Mouse (Mus musculus): ENCODE measurements around the gene Trmt11.
A peak's percentile ranks its signal among the peaks of the same experiment; 100 is the strongest.
"Not testable (repeated sequence)": the region's sequence is repeated elsewhere in the genome, so short reads cannot be mapped to it uniquely, and the experiment has no call there.

Trmt11 gene

GRCm38 (mm10) chr10:30600542-30600966 lies at the start of gene Trmt11:
Gene Trmt11 (minus strand): TSS chr10:30600749.
- DNase-seq (ENCODE audit: extremely low read depth, low read depth, low spot score): no peak

DNA sequence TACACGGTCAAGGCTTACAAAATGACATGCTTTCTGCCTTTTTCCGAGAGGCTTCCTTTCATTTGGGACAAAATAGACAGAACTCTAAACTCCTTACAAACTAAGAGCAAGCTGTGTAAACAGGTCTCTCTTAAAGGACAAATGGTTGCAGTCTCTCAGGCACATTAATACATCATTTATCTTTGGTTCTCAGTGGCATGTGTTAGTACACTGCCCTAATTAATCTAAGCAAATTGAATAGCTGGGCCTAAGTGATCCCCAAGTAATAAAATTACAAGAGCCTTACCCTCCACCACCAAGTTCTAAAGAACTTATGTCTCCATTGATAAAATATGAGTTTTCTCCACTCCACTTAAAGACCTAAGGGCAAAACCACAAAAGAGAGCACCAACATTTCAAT lies 47.1 kb upstream of the Trmt11 start:
- no peak for DNase-seq (ENCODE audit: extremely low read depth, low read depth, low spot score)

GRCm38 (mm10) chr10:30638216-30638615 lies 37.7 kb upstream of the Trmt11 start:
- no peak for DNase-seq (ENCODE audit: extremely low read depth, low read depth, low spot score)

- not testable (repeated sequence) for DNase-seq (ENCODE audit: extremely low read depth, low read depth, low spot score)
Measured at GRCm38 (mm10) chr10:30636474-30637154, 36.1 kb upstream of the Trmt11 start.

GRCm38 (mm10) chr10:30632718-30633117 lies 32.2 kb upstream of the Trmt11 start:
- no peak for DNase-seq (ENCODE audit: extremely low read depth, low read depth, low spot score)

DNA sequence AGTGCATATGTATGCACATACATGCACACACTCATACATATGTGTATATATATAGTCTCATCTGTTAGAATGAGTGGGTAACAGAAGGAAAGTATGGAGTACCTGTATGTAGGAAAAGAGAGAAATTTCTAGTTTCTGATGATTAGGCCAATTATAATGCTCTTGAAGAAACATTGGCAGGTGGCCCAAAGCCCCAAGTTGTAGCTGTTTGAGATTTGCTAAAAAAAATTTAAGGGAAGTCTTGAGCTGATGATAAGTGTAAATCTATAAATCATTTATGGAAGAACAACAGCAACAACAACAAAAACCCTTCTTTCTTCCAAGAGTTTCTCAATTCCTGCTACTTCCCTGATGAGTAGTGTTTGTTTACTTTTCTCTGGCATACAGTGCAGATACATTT lies 29.4 kb upstream of the Trmt11 start:
- DNase-seq (ENCODE audit: extremely low read depth, low read depth, low spot score): no peak

DNA sequence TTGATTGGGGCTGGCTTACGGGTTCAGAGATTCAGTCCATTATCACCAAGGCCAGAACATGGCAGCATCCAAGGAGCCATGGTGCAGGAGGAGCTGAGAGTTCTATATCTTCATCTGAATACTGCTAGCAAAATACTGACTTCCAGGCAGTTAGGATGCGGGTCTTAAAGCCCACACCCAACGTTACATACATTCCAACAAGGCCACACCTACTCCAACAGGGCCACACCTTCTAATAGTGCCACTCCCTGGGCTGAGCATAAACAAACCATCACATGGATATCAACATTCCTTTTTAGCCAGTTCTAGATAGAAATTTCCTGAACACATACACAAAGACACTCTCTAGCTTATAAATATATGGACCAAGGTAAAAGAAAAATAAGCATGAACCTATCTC lies 29.0 kb upstream of the Trmt11 start, which contains the start of gene Hint3:
TSS of gene Hint3 (minus strand) at position 120 of the 400 bp plus-strand sequence.
- no peak for DNase-seq (ENCODE audit: extremely low read depth, low read depth, low spot score)

- not testable (repeated sequence) for DNase-seq (ENCODE audit: extremely low read depth, low read depth, low spot score)
Measured at GRCm38 (mm10) chr10:30628444-30628843, 27.9 kb upstream of the Trmt11 start.

- no peak for DNase-seq (ENCODE audit: extremely low read depth, low read depth, low spot score)
Measured at GRCm38 (mm10) chr10:30627548-30627947, 27.0 kb upstream of the Trmt11 start.

- DNase-seq (ENCODE audit: extremely low read depth, low read depth, low spot score): no peak
Measured at GRCm38 (mm10) chr10:30624161-30625019, 23.8 kb upstream of the Trmt11 start.

GRCm38 (mm10) chr10:30622928-30623327 lies 22.4 kb upstream of the Trmt11 start:
- DNase-seq (ENCODE audit: extremely low read depth, low read depth, low spot score): no peak

GRCm38 (mm10) chr10:30618918-30619210 lies 18.3 kb upstream of the Trmt11 start:
- no peak for DNase-seq (ENCODE audit: extremely low read depth, low read depth, low spot score)

DNA sequence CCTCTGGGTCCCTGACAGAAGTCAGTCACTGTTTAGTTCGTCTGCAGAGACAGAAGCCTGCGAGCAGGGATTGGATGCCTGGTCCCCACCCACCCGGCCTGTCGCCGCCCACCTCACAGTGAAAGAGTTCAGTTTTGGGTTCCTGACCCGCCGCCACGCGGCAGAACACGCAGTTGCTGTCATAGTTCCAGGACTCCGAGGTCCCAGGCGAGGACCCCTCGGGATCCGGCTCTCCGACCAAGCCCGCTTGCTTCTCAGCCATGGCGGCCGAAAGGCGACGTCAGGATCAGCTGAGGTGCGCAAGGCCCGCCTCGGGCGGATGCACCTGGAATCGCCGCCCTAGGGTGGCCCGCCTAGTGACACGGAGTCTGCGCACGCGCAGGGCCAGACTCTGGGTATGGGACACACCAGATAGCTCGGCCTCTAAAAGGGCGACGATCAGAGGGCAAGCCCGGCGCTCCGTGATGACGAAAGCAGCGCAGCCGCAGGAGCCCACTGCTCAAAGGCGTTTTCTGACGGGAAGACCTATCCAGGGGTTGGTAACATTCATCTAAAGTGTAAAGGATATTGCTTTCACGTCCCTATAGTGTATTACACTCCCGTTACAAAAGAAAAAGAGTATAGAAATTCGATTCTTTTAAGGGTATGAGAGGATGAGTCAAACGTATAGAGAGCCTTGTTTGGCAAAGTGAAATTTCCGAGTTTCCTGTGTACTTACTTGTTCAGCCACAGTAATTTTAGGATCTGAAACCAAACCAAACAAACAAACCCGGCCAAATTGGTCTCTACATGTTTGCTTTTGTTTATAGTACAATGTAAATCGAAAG lies 17.8 kb upstream of the Trmt11 start:
- peak; percentile 67 for DNase-seq (ENCODE audit: extremely low read depth, low read depth, low spot score)

DNA sequence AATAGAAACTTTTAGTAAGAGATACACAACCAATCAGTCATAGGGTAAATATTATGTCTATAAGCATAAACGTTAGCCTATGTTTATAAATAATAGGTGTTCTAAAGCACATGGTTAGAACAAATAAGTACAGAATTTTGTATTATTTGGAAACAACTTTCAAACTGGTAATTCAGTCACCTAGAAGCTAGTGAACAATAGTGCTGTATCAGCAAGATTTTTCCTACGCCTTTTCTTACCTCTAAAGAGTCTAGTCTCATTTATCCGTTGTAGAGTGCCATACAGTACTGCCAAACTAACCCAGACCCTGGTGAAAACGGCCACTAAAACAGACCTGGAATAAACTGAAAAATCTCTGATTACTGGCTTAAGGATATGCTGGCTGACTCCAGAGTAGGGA lies 12.5 kb upstream of the Trmt11 start:
- DNase-seq (ENCODE audit: extremely low read depth, low read depth, low spot score): no peak

DNA sequence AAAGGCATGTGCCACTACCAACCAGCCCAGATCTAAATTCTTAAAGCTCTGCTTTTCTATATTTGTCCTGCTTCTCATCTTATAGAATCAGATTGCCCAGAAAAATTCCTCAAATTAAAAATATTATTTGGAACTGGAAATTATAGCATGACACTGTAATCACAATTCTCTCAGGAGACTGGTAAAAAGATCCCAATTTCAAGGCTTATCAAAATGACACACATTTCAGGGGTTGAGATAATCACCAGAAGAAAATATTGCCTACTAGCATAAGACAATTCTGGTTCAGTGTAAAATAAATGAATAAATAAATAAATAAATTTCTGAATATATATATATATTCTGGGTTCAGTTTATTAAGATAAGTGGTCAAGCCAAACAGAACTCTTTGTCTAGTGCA lies 9.1 kb upstream of the Trmt11 start:
- DNase-seq (ENCODE audit: extremely low read depth, low read depth, low spot score): no peak

GRCm38 (mm10) chr10:30608109-30608508 lies 7.6 kb upstream of the Trmt11 start:
- DNase-seq (ENCODE audit: extremely low read depth, low read depth, low spot score): no peak

DNA sequence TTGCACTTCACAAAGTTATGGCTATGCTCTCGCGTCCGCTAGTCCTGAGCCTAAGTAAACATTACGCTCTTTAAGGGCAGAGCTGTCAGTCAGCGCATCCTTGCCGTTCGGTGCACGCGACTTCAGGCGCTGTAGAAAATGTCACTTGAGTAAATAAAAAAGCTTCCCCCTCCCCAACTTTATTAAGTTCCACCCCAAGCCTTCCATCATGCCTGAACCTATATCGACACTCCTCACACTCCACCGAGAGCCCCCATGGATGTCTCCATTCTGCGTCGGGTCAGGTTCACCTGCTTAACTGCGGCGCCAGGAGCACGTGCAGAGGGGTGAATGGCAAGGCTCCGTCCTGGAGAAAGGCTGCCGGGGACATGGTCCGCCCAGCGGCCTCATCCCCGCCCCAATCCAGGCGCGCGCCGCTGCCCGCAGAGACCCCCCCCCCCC lies 435 bp downstream of the Trmt11 start:
- no peak for DNase-seq (ENCODE audit: extremely low read depth, low read depth, low spot score)

- no peak for DNase-seq (ENCODE audit: extremely low read depth, low read depth, low spot score)
Measured at GRCm38 (mm10) chr10:30587037-30587436, 13.5 kb downstream of the Trmt11 start.

DNA sequence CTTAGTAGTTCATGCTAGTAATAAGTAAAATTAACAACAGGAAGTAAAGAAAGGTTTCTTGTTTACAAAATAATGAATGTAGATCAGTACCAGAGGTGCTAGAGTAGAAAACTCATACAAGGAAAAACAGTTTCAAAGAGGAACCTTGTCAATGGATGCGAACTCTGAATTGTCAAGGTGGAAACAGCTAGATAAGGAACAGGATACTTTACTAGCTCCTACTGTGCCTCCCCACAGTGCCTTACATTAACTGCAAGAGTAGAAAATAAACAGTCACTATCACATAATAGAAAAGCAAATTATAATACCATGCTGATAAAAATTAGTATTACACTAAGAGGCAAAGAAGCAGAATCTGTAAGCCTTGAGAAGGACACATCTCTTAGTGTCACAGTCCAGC lies 14.9 kb downstream of the Trmt11 start:
- DNase-seq (ENCODE audit: extremely low read depth, low read depth, low spot score): no peak

DNA sequence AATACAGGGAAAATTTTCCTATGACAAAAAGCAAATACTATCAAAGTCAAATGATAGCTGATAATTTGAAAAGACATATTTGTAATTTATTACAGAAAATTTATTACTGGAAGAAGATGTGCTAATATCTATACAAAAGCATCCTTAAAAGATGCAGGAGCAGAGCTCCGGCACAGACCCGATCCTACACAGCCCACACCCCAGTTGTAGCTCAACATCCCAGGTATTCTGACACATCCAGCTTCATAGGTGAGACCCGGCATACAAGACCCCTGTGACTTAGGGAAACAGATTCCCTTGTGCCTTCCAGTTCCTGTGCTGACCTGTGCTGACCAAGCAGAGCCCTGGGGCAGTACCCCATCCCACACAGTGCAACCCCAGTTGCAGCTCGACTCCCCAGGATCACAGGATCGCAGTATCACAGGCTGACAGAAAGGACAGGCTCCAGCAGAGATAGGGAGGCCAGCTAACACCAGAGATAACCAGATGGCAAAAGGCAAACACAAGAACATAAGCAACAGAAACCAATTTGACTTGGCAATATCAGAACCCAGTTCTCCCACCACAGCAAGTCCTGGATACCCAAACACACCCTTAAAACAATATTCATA lies 22.8 kb downstream of the Trmt11 start:
- no peak for DNase-seq (ENCODE audit: extremely low read depth, low read depth, low spot score)

DNA sequence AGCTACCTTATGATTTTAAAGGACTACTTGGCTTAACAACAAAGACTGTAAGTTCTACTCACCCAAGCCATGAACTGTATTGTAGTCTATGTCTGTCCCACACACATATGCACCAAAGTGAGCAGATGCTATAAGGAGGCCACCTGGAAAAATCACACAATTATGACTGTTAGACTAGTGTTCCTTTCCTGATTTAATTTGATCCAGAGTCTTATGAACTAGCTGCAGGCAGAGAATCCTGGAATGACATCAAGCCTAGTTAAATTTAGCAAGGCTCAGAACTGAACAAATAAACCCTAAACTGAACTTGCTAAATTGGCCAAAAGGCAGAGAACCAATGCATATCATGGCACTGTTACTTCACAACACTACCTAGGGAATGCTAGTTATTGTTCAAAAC lies 34.2 kb downstream of the Trmt11 start:
- DNase-seq (ENCODE audit: extremely low read depth, low read depth, low spot score): peak; percentile 18

Data from fat pad, adult 2 months (tissue).